Mouse (Mus musculus): ENCODE measurements around the gene Mboat1.

DNA sequence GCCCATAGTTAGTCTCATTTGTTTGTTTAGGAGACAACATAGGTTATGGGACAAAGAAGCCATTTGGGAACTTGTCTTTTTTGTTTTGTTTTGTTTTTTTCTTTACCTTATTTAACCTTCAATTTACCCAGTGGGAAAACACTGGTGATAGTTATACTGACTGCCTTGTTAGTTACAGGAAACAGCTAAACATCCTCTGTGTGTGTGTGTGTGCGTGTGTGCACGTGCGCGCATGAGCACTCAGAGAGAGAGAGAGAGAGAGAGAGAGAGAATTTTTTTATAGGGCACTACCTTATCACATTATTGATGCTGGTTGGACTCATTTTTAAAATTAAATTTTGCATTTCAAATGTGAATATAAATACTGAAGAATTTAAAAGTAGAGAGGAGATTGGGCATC, 38.3 kb downstream of the Mboat1 start:
- TF ChIP-seq CTCF (IDR thresholded peaks at IDR 0.05; ENCODE audit: low read depth) = no peak
- TF ChIP-seq EP300 (IDR thresholded peaks at IDR 0.05; ENCODE audit: low read depth) = no peak
